Mouse (Mus musculus) cortical plate, adult 2 months (tissue): ENCODE measurements around the gene Ndfip2. TPM values are rescaled to one million over a fixed set of nuclear protein-coding genes. Genes with fewer than 3 reads are reported as not detected.
A peak's percentile ranks its signal among the peaks of the same experiment; 100 is the strongest.

Source experiments
- H3K27ac ChIP-seq: fragments of 200-500 bp; 2 replicates; pipeline ENCODE4 v1.5.1; 2012; ENCODE audit warnings: low read length, control low read depth, inconsistent platforms; ENCODE audit not compliant: insufficient read depth
- H3K4me1 ChIP-seq: fragments of 200-500 bp; 2 replicates; pipeline ENCODE4 v1.6.1; 2011; ENCODE audit warnings: low read length; ENCODE audit not compliant: control insufficient read depth, insufficient read depth
- H3K4me3 ChIP-seq: fragments of 200-500 bp; 2 replicates; pipeline ENCODE4 v1.5.1; 2011; ENCODE audit warnings: mild to moderate bottlenecking, low read length, control low read depth; ENCODE audit not compliant: insufficient read depth
- CTCF ChIP-seq: fragments of 200-500 bp; IDR thresholded peaks from 2 replicates; pipeline ENCODE4 v1.5.1; 2011; ENCODE audit warnings: mild to moderate bottlenecking, control low read depth, low read length; ENCODE audit not compliant: insufficient read depth; ENCODE audit errors: extremely low read depth
- POLR2A ChIP-seq: fragments of 200-500 bp; IDR thresholded peaks from 2 replicates; pipeline ENCODE4 v1.6.1; 2011; ENCODE audit warnings: mild to moderate bottlenecking, low read length, control low read depth; ENCODE audit not compliant: insufficient read depth; ENCODE audit errors: extremely low read depth
- polyA plus RNA-seq: library from polyadenylated mRNA; depleted of rRNA; stranded (reverse); fragments of >200 nt; gene quantifications from 2 replicates; pipeline ENCODE4 v1.2.3, GENCODE M21; 2012; rRNA removed

Gene Ndfip2
- polyA plus RNA-seq: 97.2 and 105 TPM in 2 replicates

- TF ChIP-seq POLR2A (peak; percentile 45), CTCF (no peak)
- peak within 1 kb of the TSS; percentile 90 for H3K27ac ChIP-seq
- H3K4me3 ChIP-seq: peak within 1 kb of the TSS; percentile 100
- H3K4me1 ChIP-seq: peaks cover 4% of the 10 kb centered on the region
These were observed at the start of gene Ndfip2 for GRCm38 (mm10) chr14:105258379-105259034. Gene Ndfip2, plus strand, starts transcription at chr14:105258573.

GRCm38 (mm10) chr14:105219525-105220376 lies 38.6 kb upstream of the Ndfip2 start:
- H3K4me1 ChIP-seq: no peaks in the 10 kb centered on the region
- TF ChIP-seq CTCF (no peak), POLR2A (no peak)
- H3K4me3 ChIP-seq: no peak overlapping the region
- H3K27ac ChIP-seq: no peak overlapping the region

DNA sequence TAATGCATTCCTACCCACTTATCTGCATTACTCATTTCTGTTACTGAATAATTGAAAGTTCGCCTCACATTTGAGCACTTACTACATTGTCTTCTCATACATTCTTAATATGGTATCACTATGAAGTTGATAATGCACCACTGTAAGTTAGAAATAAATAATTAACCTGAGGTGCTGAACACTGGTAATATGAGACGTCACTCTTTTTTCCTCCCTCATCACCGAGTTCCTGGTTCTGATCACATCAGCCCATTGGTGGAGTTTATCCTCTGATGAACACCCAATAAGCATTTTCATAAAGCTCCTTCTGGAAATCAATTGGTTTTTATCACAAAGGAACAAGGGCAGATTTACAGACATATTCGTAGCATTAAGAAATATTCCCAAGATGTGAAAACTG lies 36.1 kb upstream of the Ndfip2 start:
- TF ChIP-seq CTCF: no peak
- no peak for TF ChIP-seq POLR2A
- Histone ChIP-seq H3K27ac (no peak overlapping the region), H3K4me3 (no peak overlapping the region)

GRCm38 (mm10) chr14:105225790-105226189 lies 32.6 kb upstream of the Ndfip2 start:
- Histone ChIP-seq H3K4me1 (no peaks in the 10 kb centered on the region), H3K27ac (no peak overlapping the region), H3K4me3 (no peak overlapping the region)
- TF ChIP-seq POLR2A (no peak), CTCF (no peak)

More for the DNA sequence above, 36.1 kb upstream of the Ndfip2 start:
- H3K4me1 ChIP-seq: no peaks in the 10 kb centered on the region

DNA sequence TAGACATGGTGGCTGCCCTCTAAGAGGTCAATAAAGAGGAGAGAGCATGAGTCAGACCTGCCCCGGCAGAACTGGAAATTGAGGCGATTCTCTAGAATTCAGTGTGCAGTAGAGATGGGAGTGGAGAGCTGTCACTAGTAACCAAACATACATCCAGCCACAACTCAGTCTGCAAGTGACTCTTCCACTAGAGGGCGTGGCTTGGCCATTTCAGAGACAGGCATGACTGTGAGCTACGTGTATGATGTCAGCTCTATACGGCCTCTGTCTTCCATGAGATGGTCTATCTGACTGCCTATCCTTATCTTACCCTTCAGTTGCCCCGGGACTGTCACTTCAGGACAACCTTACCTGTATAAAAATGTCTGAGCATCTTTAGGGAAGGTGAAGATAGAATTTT lies 26.0 kb upstream of the Ndfip2 start:
- TF ChIP-seq CTCF: peak; percentile 70
- no peak for TF ChIP-seq POLR2A
- Histone ChIP-seq H3K4me1 (no peaks in the 10 kb centered on the region), H3K4me3 (no peak overlapping the region), H3K27ac (no peak overlapping the region)

DNA sequence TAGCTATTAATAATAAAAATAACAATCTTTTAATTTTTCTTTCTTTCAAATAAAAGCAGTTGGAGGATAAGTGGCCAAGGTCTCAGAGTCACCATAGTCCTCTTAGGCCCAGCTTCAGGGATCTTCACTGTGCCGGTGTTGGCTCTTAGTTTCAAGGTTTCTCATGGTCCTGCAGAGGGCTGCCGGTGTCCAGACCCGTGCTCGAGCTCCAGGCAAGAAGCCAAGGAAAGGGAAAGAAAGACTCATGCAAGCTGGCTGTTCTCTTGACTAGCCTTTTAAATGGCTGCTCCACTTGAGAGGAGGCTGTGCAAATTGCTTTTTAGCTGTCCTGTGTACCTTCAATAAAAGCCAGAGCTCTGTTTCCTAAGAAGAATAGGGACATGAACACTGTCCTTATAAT lies 21.8 kb upstream of the Ndfip2 start:
- Histone ChIP-seq H3K27ac (no peak overlapping the region), H3K4me3 (no peak overlapping the region), H3K4me1 (no peaks in the 10 kb centered on the region)
- TF ChIP-seq POLR2A: no peak

DNA sequence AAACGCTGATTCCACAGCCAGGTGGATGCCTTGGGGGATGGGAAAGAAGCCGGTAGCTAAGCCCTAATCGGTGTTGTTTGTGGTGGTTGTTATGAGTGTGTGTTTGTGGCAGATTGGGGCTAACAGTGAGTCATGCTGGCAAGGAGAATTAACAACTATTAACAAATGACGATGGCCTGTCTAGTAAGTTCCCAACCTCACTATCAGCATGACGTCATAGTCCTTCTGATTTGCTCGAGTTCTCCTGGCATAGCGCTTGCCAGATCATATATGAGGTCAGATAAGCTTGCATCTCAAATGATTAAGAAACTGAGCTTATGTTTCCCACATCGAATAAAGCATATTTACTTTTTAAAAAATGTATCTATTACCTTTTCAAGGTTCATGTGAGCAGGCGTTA lies 20.6 kb upstream of the Ndfip2 start:
- Histone ChIP-seq H3K4me3 (no peak overlapping the region), H3K4me1 (no peaks in the 10 kb centered on the region), H3K27ac (no peak overlapping the region)
- TF ChIP-seq POLR2A (no peak), CTCF (no peak)

DNA sequence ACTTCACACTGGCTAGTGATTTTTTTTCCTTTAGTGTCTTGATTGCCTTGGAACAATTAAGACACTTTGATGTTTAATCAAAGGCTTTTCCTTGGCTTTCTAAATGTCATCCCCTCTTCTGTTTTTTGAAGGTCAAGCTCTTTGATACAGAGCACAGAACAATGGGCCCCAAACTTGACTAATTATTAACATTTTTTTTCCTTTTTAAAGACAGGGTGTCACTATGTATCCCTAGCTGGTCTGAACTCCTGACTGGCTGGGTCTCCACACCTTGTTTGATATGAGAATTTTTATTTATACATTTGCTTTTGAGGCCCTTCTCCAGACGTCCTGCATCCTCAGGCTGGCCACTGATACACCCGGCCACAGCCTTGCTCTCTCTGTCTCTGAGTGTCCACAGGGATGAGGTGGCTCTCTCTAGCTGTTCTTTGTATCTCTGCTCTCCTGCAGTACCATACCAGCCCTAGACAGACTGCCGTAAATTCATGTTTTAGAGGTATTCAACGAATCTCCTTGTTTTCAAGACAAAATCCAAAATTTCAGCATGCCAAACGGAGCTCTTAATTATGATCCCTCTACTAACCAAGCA lies 19.8 kb upstream of the Ndfip2 start:
- no peak overlapping the region for H3K4me3 ChIP-seq
- H3K27ac ChIP-seq: no peak overlapping the region
- H3K4me1 ChIP-seq: no peaks in the 10 kb centered on the region
- TF ChIP-seq CTCF: no peak
- no peak for TF ChIP-seq POLR2A

DNA sequence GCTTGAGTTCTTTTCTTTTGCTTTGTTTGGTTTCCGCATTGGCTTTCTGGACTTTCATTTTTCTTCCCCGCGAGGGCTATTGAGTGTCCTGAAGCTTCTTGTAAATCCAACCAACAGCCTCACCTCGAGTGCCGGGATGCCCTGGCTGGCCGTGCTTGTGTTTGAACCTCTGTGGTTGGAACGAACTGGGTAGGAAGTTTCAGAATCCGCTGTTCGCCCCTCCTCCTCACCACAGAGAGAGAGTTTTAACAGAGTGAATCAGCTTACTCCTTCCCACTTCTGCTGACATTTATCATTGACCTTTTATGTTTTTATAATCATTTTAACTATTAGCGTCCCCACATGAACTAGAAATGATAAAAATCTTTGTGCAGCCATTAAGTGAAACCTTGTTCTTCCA lies 18.3 kb upstream of the Ndfip2 start:
- no peak overlapping the region for H3K4me3 ChIP-seq
- no peaks in the 10 kb centered on the region for H3K4me1 ChIP-seq
- no peak for TF ChIP-seq CTCF
- TF ChIP-seq POLR2A: no peak
- no peak overlapping the region for H3K27ac ChIP-seq
